Mouse (Mus musculus): ENCODE results near the gene Arfip1.

Gene Arfip1

DNA sequence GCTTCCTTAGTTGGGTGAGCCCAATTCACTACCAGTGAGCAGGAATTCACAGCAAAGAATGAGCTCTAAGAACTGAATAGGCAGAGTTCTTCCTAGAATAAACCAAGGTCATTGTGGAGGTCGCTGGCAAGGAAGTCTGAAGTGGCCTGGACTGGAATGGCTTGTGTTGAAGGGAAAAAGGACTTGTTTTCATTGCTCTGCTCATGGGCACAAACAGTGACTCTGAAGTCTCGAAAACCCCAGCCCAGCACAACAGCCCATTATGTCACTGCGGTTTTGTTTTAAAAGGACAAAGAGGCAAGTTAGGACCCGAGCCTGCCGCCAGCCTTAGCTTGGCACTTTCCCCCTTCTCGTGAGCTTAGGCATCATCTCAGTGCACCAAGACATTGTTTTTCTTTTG, 93.7 kb downstream of the Arfip1 start:
- peak; percentile 43 for DNase-seq (ENCODE audit: low spot score)

DNA sequence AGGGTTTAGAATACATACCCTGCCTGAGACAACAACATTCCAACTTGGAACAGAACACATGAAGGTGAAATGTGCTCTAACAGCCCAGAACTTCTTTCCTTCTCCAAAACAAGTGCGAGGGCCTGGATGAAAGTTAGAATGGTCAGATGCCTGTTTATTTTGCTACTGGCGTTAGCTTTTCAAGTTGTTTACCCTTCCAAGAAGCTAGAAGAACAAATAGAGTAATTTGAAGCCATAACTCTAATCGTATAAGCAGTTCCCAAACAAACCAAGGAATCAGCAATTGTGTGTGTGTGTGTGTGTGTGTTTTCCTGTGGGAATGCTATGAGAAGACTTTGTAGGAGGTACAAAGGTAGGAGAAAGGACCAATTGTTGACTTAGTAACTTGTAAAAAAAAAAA, 97.5 kb downstream of the Arfip1 start:
- no peak for DNase-seq (ENCODE audit: low spot score)

DNA sequence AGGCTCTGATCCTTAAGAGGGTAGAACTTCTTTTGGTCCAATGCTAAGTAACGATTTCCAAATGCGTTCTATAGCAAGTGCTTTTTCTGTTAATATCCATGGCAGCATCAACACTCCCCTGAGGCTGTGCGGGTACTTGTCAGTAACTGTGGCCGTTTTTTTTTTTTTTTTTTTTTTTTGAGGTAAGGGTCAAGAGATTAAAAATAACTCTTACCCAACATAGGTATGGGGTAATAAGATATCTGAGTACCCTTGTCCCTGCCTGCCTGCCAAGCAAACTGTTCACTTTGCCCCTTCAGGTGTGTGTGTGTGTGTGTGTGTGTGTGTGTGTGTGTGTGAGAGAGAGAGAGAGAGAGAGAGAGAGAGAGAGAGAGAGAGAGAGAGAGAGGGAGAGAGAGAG, 98.1 kb downstream of the Arfip1 start:
- DNase-seq (ENCODE audit: low spot score): no peak

- no peak for DNase-seq (ENCODE audit: low spot score)
Observed at GRCm38 (mm10) chr3:84482121-84482520, 100.3 kb downstream of the Arfip1 start.

DNA sequence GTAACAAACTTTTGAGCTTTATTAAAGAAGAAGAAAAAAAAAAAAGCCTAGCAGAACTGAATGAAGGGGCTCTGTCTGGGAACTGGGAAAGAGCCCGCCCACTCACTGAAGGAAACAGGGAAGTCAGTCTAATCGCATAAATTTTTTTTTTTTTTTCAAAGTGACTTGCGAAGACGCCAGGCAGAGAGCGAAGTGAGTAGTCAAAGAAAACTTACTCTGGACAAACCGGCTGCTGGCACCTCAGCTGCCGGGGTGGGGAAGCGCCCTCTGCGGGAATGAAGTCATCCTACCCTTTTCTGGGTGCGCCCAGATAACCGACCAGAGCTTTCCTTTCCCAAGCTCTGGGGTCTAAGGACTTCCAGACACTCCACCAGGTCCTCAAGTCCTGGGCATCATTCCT, 101.3 kb downstream of the Arfip1 start:
- DNase-seq (ENCODE audit: low spot score): peak; percentile 45

DNA sequence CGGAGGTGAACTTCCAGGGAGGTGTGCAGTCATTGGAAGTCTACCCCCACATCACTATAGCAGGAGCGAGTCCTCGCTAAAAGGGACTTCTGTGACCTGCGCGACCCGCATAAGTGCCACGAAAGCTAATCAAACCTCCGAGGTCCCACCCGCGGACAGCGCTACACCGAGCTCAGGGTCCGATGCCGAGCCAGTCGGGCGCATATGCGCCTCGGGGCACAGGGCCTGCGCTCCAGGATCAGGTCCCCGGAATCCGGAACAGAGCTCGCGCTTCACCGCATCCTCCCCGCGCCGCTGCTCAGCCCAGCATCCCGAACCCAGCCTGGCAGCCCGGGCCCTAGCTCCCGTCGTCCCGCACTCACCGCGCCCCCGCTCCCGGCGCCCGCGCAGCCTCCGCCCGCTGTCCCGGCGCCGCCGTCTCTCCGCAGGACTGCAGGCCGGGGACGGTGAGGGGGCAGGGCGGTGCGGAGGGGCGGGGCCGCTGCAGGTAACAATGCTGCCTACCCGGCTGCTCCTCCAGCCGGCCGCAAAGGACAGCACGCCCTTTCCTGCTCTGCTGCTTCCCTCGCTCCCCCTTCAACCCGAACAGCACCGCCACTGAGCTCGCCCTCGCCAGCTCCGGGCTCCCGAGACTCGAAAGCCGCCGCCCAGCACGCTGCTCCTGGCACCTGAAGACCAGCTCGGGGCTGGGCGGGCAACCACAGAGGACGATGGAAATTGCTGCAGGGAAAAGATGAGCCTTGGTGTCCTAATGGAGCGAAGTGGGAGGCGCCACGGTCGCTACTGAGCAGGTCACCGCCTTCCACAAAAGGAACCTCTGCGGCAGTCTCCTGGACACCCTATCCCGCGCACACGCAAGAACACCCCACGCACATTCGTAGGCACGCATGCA, 102.2 kb downstream of the Arfip1 start, which contains the start of gene Fhdc1:
Gene Fhdc1, minus strand, starts transcription at position 424 of the 892 bp plus-strand sequence.
- peak; percentile 49 for DNase-seq (ENCODE audit: low spot score)

DNA sequence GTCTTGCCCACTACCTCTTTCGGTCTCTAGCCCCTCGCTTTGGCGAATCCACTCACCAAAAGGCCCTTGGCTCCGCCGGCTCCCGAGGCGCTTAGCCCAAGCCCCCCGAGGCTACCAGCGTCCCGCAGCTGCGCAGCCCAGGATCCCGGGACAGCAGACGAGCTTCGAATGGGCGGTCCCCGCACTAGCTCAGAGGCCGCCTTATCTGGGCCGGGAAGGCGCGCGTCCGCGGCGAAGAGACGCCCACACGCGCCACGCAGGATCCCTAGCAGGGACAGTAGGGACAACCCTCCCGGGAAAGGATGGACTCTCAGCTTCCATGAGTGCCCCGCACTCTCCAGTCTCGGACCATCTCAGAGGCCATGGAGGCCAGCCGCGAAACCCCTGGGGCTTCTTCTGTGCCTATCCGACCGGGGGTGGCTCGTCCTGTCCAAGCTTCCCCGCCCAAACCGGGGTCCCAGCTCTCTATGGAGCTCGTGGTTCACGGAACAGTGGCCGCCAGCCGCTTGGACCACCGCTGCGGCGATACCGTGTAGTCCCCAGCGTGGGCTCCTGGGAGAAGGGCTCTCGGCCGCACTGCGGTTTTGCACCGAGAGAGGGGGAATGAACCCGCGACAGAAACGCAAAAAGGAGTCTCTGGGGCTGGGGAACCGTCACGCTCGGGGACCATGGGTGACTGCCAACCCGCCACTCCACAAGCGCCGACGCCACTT, 103.0 kb downstream of the Arfip1 start:
- peak; percentile 45 for DNase-seq (ENCODE audit: low spot score)

GRCm38 (mm10) chr3:84478896-84479292, 103.5 kb downstream of the Arfip1 start:
- no peak for DNase-seq (ENCODE audit: low spot score)

GRCm38 (mm10) chr3:84478195-84478594, 104.2 kb downstream of the Arfip1 start:
- no peak for DNase-seq (ENCODE audit: low spot score)

- DNase-seq (ENCODE audit: low spot score): no peak
Observed at GRCm38 (mm10) chr3:84477498-84477897, 104.9 kb downstream of the Arfip1 start.

DNA sequence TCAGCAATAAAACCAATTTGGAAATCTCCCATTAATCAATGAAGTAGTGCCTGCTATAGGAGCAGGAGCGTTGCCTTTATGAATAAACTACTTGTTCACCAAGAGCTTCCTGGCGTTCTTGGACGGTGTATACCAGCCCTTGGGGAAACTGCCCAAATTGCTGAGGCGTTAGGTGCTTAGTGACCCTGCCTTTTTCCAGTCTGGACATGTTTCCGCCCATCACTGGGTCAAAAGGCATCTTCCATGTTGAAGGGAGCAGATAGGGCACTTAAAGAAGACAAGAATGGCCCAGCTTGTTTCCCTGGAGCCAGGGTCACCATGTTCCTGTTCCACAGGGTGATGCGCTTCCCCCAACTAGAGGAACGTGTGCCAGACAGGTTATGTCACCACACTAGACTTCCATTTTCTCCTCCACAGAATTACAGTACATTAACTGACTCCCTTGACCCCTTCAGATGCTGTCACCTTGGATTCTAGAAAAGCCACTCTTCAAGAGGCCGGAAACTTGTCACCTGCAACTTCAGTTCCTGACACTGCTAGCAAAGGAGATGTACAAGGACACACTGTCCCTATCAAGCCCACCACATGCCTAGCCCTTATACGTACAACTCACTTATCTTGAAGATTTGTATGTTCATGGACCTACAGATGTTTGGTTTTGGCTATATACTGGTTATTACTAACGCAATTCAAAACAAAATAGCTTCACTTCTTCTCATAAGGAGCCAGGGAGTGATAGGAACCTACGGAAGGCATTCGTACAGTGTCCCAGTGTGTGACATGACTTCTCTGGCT, 107.2 kb downstream of the Arfip1 start:
- no peak for DNase-seq (ENCODE audit: low spot score)

DNA sequence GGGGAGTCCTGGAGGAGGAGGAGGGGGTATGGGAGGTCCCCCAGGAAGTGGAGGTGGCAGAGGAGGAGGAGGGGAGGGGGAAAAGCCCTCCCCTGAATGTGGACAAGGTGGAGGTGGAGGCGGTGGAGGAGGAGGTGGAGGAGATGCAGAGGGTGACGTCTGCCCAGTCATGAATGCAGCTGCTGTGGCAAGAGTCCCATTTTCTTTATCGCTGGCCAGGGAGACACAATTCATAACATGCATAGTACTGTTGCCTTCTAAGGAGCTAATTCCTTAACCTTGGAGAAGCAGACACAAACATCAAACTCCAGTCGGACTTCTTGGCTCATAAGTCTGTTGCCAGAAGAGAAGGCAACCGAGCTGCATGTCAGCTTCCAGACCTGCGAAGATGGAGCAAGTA, 108.0 kb downstream of the Arfip1 start:
- peak; percentile 72 for DNase-seq (ENCODE audit: low spot score)

- no peak for DNase-seq (ENCODE audit: low spot score)
Observed at GRCm38 (mm10) chr3:84472955-84473354, 109.5 kb downstream of the Arfip1 start.

DNA sequence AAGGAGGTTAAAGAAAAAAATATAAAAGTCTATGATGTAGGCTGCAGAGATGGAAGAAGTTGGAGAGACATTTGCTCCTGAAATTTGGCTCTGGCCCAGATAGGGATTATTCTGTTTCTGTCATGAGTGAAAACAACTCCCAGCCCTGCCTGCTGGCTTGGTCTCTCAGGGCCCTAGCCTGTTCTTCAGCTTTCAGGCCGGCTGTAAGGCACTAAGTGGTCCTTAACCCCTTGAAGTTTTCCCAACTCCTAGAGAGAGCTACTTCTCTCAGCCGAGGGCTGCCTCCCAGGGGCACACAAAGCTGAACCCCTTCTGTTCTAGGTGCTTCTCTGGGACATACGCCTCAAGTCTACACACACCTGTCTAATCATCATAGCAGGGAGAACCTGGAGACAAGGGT, 109.9 kb downstream of the Arfip1 start:
- DNase-seq (ENCODE audit: low spot score): no peak

GRCm38 (mm10) chr3:84471146-84471545, 111.3 kb downstream of the Arfip1 start:
- DNase-seq (ENCODE audit: low spot score): no peak

GRCm38 (mm10) chr3:84468111-84468453, 114.3 kb downstream of the Arfip1 start:
- no peak for DNase-seq (ENCODE audit: low spot score)

DNA sequence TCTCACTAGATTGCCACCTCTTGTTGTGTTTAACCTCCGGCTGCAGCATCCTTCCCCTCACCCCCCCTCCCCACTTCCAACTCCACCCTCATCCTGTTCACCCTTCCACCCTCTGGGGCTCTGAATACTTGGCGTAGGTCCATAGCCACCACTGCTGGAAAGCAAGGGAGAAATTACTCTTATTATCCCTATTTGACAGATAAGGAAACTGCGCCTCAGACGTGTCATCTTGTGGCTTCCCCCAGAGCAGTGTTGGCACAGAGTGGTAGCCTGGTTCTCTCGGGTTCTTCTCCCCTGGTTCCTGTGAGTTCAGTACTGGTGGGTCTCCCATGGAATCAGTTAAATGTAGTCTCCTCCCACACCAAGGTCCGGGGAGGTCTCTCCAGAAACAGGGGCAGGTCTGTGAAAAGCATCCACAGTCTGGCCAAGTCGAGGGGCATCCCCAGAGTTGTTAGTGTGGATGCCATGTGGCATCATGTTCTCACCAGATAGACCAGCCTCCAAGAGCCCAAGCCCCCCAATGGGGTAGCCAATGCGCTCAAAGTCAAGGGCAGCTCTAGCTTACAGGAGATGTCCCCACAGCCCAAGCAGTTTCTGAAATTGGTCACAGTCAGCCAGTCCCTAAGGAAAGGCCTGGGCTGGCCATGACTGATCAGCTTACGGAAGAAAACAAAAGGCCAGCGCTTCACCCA, 114.9 kb downstream of the Arfip1 start:
- no peak for DNase-seq (ENCODE audit: low spot score)

- no peak for DNase-seq (ENCODE audit: low spot score)
Observed at GRCm38 (mm10) chr3:84465822-84466500, 116.5 kb downstream of the Arfip1 start.

DNA sequence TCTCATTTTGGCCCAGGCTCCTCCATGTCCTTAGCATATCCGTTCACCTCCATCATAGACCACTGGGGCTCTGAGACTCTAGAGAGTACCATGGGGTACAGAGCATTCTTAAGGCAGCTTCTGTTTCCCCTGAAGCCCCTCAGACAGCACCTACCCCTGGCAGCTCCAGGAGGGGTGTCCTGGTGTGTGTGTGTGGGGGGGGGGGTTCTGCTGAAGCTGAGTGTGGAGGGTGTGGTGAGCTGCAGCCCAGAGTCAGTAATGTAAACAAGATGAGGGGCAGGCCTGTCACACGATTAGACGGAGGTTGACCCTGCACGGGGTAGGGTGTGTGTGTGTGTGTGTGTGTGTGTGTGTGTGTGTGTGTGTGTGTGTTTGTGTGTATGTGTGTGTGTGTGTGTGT, 120.7 kb downstream of the Arfip1 start:
- DNase-seq (ENCODE audit: low spot score): no peak

GRCm38 (mm10) chr3:84460952-84461351, 121.5 kb downstream of the Arfip1 start:
- DNase-seq (ENCODE audit: low spot score): peak; percentile 52

DNA sequence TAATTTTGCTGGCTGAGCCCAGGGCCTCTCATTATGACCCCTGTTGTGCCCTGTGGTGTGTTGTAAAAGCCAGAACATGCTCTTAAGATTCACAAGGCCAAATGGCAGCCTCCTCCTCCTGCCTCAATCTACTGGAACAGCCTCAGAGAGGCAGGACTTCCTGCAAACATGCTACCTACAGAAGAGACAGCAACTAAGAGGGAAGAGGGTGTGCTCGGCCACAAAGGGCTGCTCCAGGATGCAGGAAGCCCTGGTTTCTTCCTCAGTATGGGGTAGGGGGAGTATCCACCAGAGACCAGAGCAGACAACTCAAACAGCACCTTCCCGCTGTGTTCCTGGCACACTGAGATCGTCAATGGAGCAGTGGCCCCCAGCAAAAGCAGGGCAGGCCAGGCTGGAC, 121.9 kb downstream of the Arfip1 start:
- no peak for DNase-seq (ENCODE audit: low spot score)
